Mouse (Mus musculus) neural tube, embryonic 12.5 days (tissue): ENCODE measurements around the gene Chst12. TPM values are rescaled to one million over a fixed set of nuclear protein-coding genes. Genes with fewer than 3 reads are reported as not detected.
"Not testable (repeated sequence)": the region's sequence is repeated elsewhere in the genome, so short reads cannot be mapped to it uniquely, and the experiment has no call there.

Experiments used
- ATAC-seq: fragments of 200-750 bp; cut with Nextera tagmentation; 2 replicates; pipeline ENCODE4 v1.8.0; 2017; ENCODE audit warnings: low read depth, mild to moderate bottlenecking, moderate TSS enrichment, moderate library complexity; ENCODE audit not compliant: low FRiP score
- H3K27ac ChIP-seq: fragments of 300-500 bp; sonication (generic); 2 replicates; pipeline ENCODE4 v1.5.1; 2016
- H3K27me3 ChIP-seq: fragments of 300-500 bp; sonication (generic); replicated peaks from 2 replicates; pipeline ENCODE4 v1.6.1; 2016; ENCODE audit warnings: mild to moderate bottlenecking
- H3K36me3 ChIP-seq: fragments of 300-500 bp; sonication (generic); 2 replicates; pipeline ENCODE4 v1.6.1; 2016; ENCODE audit warnings: mild to moderate bottlenecking
- H3K4me1 ChIP-seq: fragments of 300-500 bp; sonication (generic); 2 replicates; pipeline ENCODE4 v1.6.1; 2016
- H3K4me2 ChIP-seq: fragments of 300-500 bp; sonication (generic); replicated peaks from 2 replicates; pipeline ENCODE4 v1.6.1; 2016; ENCODE audit warnings: mild to moderate bottlenecking
- H3K4me3 ChIP-seq: fragments of 300-500 bp; sonication (generic); 2 replicates; pipeline ENCODE4 v1.5.1; 2016
- H3K9ac ChIP-seq: fragments of 300-500 bp; sonication (generic); 2 replicates; pipeline ENCODE4 v1.6.1; 2016; ENCODE audit warnings: mild to moderate bottlenecking
- H3K9me3 ChIP-seq: fragments of 300-500 bp; sonication (generic); 2 replicates; pipeline ENCODE4 v1.6.1; 2016; ENCODE audit warnings: mild to moderate bottlenecking
- WGBS: fragments of 180-500 bp; shearing (Covaris S2); methylation state at CpG from one replicate; pipeline ENCODE4 v1.1.7; 2016; 5-methylcytosine and 5-hydroxymethylcytosine counted together
- polyA plus RNA-seq: library from polyadenylated mRNA; unstranded; fragments of >200 nt; fragmentation: Nextera tagmentation; extraction: Ambion mirVana; gene quantifications from 2 replicates; pipeline ENCODE4 v1.2.1, GENCODE M21; 2016

Chst12 gene
- polyA plus RNA-seq: 17.5 and 19.2 TPM in 2 replicates

DNA sequence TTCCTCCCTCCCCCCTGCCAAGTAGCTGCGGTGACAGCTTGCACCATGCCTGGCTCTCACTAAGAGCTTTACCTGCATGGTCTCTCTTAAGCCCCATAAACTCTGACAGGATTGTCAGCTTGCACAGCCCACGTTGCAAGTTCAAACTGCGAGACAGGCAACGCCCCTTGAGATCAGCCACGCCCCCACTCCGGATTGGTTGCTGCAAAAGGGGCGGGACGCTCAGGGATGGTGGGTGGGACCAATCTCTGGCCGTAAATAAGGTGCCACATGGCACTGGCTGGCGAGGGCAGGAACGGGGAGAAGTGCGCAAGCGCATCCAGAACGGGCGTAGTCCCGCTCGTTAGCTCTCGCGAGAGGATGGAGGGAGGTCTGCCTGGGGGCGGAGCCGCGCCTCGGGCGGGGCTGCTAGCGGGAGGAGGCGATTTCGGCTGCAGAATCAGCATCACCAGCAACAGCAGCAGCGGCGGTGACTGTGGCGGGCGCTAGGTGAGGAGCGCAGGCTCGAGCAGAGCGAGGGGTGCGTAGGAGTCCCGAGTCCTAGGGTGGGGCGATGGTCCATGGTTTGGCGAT lies at the start of gene Chst12:
Gene Chst12, plus strand, starts transcription at position 343 of the 573 bp plus-strand sequence.
- Histone ChIP-seq H3K36me3 (no peaks in the 10 kb centered on the region), H3K9me3 (no peaks in the 10 kb centered on the region), H3K27me3 (no peaks in the 10 kb centered on the region), H3K4me3 (peak within 1 kb of the TSS; percentile 52), H3K4me2 (peak within 1 kb of the TSS; percentile 64), H3K9ac (peak within 1 kb of the TSS; percentile 59), H3K27ac (no peak within 1 kb of the TSS), H3K4me1 (peaks cover 63% of the 10 kb centered on the region)
- ATAC-seq: peak; percentile 94
- WGBS: under 1% methylated on average over 38 of the region's 38 CpGs

DNA sequence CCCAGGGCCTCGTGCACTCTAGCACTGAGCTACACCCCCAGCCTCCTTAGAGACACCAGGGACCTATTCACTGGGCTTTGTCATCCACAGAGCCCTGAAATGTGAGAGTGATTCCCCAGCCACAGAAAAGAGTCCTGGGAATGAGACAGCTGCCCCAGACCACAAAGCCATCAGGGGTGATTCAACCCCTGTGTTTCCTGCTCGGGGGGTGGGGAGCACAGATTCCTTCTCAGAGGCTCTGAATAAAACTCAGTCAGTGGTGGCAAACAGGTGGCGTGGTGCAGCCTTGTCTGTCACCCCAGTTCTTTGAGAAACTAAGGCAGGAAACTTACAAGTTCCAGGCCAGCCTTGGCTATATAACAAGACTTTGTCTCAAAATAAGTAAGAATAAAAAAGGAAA lies 43.9 kb upstream of the Chst12 start:
- no peak overlapping the region for H3K4me3 ChIP-seq
- no peaks in the 10 kb centered on the region for H3K4me1 ChIP-seq
- no peak for ATAC-seq
- no peak overlapping the region for H3K4me2 ChIP-seq
- peaks cover 14% of the 10 kb centered on the region; the same call in 1 of the 2 replicates for H3K9me3 ChIP-seq
- H3K36me3 ChIP-seq: no peaks in the 10 kb centered on the region
- WGBS: 76% methylated on average over 3 of the region's 3 CpGs
- no peak overlapping the region for H3K9ac ChIP-seq
- no peaks in the 10 kb centered on the region; the same call in 1 of the 2 replicates for H3K27me3 ChIP-seq
- no peak overlapping the region for H3K27ac ChIP-seq

DNA sequence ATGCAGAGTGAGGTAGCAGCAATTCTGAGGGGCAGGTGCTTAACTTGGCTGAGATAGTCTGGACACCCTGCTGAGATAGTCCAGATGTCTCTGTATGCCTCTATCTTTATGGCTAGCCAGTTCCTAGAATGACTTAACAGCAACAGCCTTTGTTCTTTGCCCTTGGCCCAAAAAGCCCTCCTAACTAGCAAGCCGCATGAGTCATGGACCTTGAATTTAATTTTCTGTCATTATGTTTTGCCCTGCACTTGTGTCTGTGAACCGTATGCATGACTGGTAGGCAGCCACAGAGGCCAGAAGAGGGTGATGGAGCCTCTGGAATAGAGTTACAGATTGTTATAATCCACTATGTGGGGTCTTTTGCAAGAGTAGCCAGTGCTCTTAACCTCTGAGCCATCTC lies 42.2 kb upstream of the Chst12 start:
- not testable (repeated sequence) for H3K4me2 ChIP-seq, H3K27ac ChIP-seq, H3K4me3 ChIP-seq, H3K9ac ChIP-seq, H3K4me1 ChIP-seq, H3K27me3 ChIP-seq, H3K36me3 ChIP-seq, ATAC-seq
- H3K9me3 ChIP-seq: peaks cover 14% of the 10 kb centered on the region; the same call in 1 of the 2 replicates
- WGBS: 81% methylated on average over 2 of the region's 2 CpGs

DNA sequence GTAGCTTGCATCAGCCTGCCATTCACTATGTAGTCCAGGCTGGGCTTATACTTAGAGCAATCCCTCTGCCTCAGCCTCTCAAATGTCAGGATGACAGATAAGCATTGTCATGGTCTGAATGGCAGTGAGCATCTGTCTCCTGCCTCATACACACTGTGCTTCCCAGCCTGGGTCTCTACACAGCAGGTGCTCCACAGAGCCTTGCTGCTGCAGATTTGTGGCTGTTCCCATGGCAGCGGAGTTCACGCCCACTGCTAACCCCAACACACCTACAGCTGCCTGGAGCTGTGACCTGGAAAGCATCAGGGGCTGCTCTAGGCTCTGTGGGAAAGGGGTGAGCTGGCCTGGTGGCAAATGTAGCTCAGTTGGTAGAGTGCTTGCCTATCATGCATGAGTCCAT lies 40.4 kb upstream of the Chst12 start:
- H3K9ac ChIP-seq: no peak overlapping the region
- no peaks in the 10 kb centered on the region for H3K36me3 ChIP-seq
- H3K27ac ChIP-seq: no peak overlapping the region
- ATAC-seq: no peak
- 72% methylated on average over 2 of the region's 2 CpGs for WGBS
- no peaks in the 10 kb centered on the region for H3K4me1 ChIP-seq
- no peak overlapping the region for H3K4me2 ChIP-seq
- H3K4me3 ChIP-seq: no peak overlapping the region
- H3K9me3 ChIP-seq: peaks cover 14% of the 10 kb centered on the region; the same call in 1 of the 2 replicates
- H3K27me3 ChIP-seq: no peaks in the 10 kb centered on the region

DNA sequence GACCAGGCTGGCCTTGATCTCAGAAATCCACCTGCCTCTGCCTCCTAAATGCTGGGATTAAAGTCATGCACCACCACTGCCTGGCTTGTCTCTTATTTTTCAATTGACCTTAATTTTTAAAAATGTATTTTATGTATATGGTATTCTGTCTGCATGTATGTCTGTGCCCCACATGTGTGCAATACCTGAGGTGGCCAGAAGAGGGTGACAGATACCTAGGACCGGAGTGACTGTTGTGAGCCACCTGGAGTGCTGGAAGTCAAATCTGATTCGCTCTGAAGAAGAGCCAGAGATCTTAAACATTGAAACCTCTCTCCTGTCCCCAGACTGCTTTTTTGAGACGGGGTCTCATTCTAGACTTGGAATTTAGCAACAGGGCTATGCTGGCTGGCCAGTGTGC lies 33.0 kb upstream of the Chst12 start:
- WGBS: 86% methylated on average over 3 of the region's 3 CpGs
- H3K27me3 ChIP-seq: no peaks in the 10 kb centered on the region

DNA sequence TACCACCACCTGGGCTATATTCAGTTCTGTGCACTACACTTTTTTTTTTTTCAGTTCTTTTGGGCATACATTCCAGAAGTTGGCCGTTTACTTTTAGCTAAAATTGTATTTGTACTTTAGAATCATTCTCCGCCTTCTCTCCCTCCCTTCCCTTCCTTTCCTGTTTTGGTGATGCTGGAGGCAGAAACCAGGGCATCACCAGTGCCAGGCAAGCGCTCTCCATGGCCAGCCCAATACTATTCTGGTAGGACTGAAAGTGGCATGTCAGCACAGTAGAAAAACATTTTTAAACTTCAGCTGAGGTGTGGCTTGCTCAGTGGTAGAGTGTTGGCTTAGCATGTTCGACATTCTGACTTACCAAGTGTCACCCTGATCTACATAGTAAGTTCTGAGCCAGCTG lies 23.9 kb upstream of the Chst12 start:
- H3K9ac ChIP-seq: no peak overlapping the region
- no peak overlapping the region for H3K4me3 ChIP-seq
- 81% methylated on average over 4 of the region's 4 CpGs for WGBS
- no peaks in the 10 kb centered on the region for H3K4me1 ChIP-seq
- H3K27ac ChIP-seq: no peak overlapping the region
- H3K36me3 ChIP-seq: no peaks in the 10 kb centered on the region
- no peaks in the 10 kb centered on the region for H3K27me3 ChIP-seq
- no peak for ATAC-seq
- no peak overlapping the region for H3K4me2 ChIP-seq
- no peaks in the 10 kb centered on the region for H3K9me3 ChIP-seq

More for the DNA sequence above, 33.0 kb upstream of the Chst12 start:
- Histone ChIP-seq H3K4me1 (no peaks in the 10 kb centered on the region), H3K9ac (no peak overlapping the region), H3K4me2 (no peak overlapping the region), H3K9me3 (no peaks in the 10 kb centered on the region), H3K36me3 (no peaks in the 10 kb centered on the region), H3K27ac (no peak overlapping the region), H3K4me3 (no peak overlapping the region)
- ATAC-seq: no peak

DNA sequence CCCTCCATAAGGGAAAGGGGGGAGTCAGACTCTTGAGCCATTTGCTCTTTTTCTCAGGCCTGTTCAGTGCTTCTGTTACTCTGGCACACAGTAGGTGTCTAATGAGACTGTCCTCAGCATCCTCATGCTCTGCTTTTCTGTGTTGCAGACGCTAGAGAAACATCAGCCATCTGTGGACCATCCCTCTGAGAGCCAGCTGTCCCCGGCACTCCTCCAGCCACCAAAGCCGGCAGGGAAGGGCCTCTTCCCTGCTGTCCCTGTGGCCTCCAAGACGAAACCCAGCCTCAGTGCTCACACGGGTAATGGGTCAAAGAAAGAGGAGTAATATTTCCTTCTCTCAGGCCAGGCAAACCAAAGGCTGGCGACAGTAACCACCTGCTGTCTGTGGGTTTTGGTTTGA lies 14.2 kb upstream of the Chst12 start:
- Histone ChIP-seq H3K36me3 (no peaks in the 10 kb centered on the region), H3K27me3 (no peaks in the 10 kb centered on the region), H3K4me2 (no peak overlapping the region), H3K9ac (no peak overlapping the region), H3K27ac (no peak overlapping the region), H3K4me1 (no peaks in the 10 kb centered on the region), H3K4me3 (no peak overlapping the region), H3K9me3 (no peaks in the 10 kb centered on the region)
- WGBS: 52% methylated on average over 6 of the region's 6 CpGs
- no peak for ATAC-seq

DNA sequence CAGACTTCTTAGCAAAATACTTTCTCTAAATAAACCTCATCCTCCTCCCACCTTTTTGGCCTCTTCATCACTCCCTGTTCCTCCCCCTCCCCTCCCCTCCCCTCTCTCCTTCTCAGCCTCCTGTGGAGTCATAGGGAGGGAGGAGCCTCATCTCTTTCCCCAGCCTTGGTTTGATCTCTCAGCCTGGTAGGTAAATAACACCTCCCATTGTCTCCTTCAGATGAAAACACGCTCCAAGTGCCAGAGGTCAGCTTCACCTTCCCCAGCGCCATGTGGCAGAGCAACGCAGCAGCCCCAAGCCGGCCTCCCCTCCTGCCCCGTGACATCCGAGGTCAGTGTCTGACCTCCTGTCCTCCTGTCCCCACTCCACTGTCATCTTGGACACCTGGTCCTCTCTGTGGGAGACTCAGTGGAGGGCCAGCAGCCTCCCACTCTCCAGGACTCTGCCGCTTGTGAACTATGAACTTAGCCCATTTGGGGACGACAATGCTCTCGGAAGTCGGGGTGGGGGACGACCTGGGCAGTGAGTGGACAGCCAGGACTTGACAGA lies 12.6 kb upstream of the Chst12 start:
- Histone ChIP-seq H3K27me3 (no peaks in the 10 kb centered on the region), H3K27ac (no peak overlapping the region), H3K36me3 (no peaks in the 10 kb centered on the region), H3K4me3 (no peak overlapping the region), H3K9me3 (no peaks in the 10 kb centered on the region), H3K4me2 (no peak overlapping the region), H3K9ac (no peak overlapping the region), H3K4me1 (no peaks in the 10 kb centered on the region)
- no peak for ATAC-seq
- WGBS: 30% methylated on average over 11 of the region's 11 CpGs

DNA sequence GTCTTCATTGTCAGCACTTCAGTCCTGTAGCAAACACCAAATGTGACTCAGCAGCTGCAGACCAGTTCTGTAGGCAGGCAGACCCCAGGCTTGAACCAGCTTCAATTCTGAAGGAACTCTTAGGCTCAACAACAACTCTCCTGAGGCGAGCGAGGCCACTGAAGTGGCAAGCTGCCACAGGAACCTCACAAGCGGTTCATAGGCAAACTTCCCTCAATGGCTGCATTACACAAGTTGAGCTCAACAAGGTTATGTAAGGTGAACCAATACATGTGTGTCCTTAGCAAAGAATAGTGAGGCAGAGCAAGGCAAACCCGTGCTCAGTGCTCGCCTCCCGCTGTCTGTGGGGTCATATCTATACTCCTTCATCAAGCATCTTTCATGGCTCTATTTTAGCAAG lies 7.2 kb upstream of the Chst12 start:
- 81% methylated on average over 6 of the region's 6 CpGs for WGBS

DNA sequence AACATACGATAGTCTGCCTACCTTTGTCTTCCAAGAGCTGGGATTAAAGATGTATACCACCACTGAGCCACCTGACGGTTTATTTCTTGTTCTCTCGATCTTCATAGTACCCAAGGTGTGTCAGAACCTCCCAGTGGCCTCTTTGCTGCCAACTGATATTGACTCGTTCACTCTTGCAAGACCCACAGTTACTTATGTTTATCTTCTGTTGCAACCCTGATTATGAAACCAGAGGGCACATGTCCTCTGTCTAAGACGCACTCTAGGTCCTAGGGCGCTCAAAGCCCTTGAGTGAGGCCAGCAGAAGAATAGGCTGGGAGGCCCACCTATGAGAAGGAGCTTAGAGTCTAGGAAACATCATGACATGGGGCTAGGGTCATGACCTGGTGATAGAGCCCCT lies 4.6 kb upstream of the Chst12 start:
- no peak for ATAC-seq
- Histone ChIP-seq H3K4me1 (peaks cover 20% of the 10 kb centered on the region), H3K27me3 (no peaks in the 10 kb centered on the region), H3K4me3 (no peak overlapping the region), H3K9me3 (no peaks in the 10 kb centered on the region), H3K4me2 (no peak overlapping the region), H3K36me3 (no peaks in the 10 kb centered on the region), H3K9ac (no peak overlapping the region), H3K27ac (no peak overlapping the region)
- 87% methylated on average over 6 of the region's 6 CpGs for WGBS

More for the DNA sequence above, 7.2 kb upstream of the Chst12 start:
- Histone ChIP-seq H3K4me1 (peaks cover 10% of the 10 kb centered on the region; the same call in 1 of the 2 replicates), H3K9ac (no peak overlapping the region), H3K4me3 (no peak overlapping the region), H3K9me3 (no peaks in the 10 kb centered on the region), H3K27ac (no peak overlapping the region), H3K4me2 (no peak overlapping the region), H3K27me3 (no peaks in the 10 kb centered on the region), H3K36me3 (no peaks in the 10 kb centered on the region)
- no peak for ATAC-seq

DNA sequence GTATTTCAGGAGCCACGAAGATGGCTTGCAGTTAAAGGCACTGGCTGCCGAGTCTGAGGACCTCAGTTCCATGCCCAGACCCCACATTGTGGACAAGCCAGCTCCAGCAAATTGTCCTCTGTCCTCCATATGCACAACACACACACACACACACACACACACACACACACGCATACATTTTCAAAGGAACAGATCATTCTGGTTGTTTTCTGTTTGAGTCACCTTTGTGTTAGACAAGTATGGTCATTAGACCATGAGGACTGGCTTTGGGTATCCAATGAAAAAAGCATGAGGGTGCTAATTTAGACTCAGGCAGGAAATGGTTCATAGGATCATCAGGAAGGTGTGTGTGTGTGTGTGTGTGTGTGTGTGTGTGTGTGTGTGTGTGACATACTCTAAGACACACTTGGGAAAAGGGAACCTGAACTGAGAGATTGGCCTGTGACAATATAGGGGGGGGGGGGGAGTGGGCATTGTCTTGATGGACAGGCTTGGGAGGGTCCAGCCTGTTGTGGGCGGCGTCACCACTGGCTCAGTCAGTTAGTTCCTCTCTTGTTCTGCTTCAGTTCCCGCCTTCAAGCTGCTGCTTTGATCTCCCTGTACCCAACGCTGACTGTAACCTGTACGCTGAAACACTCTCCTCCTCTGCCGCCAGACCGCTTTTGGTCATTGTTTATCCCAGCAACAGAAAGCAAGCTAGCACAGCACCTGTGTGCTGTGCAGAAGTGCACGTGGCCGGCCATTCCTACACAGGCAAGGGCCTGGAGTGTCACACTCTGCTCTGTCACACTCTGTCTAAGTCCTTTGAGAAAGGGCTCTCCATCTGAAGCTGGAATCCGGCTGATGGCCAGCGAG lies 3.1 kb upstream of the Chst12 start:
- WGBS: 17% methylated on average over 14 of the region's 14 CpGs

DNA sequence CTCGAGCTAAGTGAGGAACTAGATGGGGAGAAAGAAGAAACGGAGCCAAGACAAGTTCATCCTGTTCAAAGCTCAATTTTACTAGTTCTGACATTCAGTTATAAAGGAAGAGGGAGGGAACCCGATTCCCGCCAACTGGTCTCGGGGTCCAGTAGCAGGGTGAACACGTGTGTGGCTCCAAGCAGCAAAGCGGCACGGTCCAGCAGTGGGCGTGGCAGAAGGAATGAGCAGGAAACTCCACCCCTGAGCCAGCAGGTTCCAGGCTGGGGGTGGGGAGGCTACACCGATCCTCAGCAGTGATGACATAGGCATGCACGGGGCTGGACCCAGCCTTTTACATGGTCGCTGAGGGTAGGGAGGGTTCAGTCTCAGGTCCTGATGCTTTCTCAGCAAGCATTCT lies 2.4 kb upstream of the Chst12 start:
- not testable (repeated sequence) for H3K27ac ChIP-seq, ATAC-seq, H3K27me3 ChIP-seq, H3K36me3 ChIP-seq, H3K4me3 ChIP-seq, H3K9me3 ChIP-seq
- H3K4me2 ChIP-seq: peak overlapping the region; percentile 49
- 0% methylated on average over 12 of the region's 12 CpGs for WGBS
- peaks cover 41% of the 10 kb centered on the region for H3K4me1 ChIP-seq
- peak overlapping the region; percentile 42 for H3K9ac ChIP-seq

More for the DNA sequence above, 3.1 kb upstream of the Chst12 start:
- Histone ChIP-seq H3K36me3 (no peaks in the 10 kb centered on the region), H3K4me1 (peaks cover 34% of the 10 kb centered on the region), H3K27me3 (no peaks in the 10 kb centered on the region), H3K9me3 (no peaks in the 10 kb centered on the region), H3K4me2 (peak overlapping the region; percentile 49), H3K27ac (no peak overlapping the region), H3K4me3 (no peak overlapping the region), H3K9ac (peak overlapping the region; percentile 42; the same call in 1 of the 2 replicates)
- no peak for ATAC-seq
